Mouse (Mus musculus) cerebellum, postnatal 4 days (tissue): ENCODE measurements around the gene Rpl37.
"Not testable (repeated sequence)": the region's sequence is repeated elsewhere in the genome, so short reads cannot be mapped to it uniquely, and the experiment has no call there.

Experiments used
- DNase-seq, 2 experiments: peaks; one replicate each; pipeline ENCODE4 v3.0.0; 2022; ENCODE audit warnings: low spot score in 2 of 2, mixed read lengths in 1 of 2

Rpl37 gene

DNA sequence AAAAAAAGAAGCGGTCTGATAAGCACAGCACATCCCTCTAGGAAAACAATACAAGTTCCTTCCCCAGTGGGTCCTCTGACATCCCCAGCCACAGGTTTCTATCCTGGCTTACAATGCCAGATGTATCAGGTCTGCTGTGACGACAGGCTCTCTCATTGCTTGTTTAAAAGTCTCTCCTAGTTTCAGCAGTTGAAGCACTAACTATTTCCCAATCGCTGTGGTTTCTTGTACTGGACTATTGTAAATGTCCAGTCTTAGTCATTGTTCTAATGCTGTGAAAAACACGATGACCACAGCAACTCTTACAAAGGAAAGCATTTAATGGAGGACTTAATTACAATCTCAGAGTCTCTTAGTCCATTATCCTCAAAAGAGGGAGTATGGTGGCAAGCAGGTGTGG, 10.0 kb downstream of the Rpl37 start:
- no peak for DNase-seq

DNA sequence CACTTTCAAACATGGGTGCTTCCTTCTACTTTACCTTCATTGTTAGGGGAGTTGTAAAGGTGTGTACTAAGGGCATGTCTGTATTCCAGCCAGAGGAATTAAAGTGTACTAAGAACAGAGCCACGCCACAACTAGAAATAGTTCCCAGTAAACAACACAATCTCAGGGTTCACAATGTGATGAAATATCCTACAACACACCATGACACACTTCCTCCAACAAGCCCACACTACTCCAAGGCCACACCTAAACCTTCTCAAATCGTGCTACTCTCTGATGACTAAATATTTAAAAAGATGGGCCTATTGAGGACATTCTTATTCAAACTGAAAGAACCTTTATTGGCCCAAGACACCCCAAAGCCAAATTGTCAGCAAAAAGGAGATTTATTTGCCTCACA, 11.0 kb downstream of the Rpl37 start:
- DNase-seq: no peak

DNA sequence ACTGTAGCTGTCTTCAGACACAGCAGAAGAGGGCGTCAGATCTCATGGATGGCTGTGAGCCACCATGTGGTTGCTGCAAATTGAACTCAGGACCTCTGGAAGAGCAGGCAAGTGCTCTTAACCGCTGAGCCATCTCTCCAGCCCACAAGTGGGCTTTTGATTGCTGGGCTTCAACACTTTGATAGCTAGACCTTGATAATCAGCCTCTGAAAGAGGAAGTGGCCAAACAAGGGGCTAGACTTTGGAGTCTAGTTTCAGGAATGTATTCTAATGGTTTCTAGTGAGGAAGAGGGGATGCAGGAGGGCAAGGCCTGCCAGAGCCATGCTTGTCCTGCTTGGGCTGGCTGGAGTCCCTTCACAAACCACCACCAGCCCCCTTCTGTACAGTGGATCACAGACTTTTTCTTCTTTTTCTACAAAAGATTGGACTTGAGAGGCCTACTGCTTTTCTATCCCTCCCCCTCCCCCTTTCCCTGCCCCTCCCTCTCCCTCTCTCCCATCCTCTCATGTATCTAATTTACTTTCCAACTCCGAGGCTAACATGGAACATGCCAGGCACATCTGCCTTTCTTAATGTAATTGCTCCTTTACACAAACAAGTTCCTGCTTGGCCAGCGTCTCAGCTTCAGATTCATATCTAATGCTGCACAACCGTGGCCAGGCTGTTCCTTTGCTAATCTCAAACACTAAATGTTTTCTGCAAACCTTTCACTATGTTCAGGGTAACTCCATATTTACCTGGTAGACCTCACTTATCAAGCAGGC, 11.9 kb downstream of the Rpl37 start:
- DNase-seq: no peak

DNA sequence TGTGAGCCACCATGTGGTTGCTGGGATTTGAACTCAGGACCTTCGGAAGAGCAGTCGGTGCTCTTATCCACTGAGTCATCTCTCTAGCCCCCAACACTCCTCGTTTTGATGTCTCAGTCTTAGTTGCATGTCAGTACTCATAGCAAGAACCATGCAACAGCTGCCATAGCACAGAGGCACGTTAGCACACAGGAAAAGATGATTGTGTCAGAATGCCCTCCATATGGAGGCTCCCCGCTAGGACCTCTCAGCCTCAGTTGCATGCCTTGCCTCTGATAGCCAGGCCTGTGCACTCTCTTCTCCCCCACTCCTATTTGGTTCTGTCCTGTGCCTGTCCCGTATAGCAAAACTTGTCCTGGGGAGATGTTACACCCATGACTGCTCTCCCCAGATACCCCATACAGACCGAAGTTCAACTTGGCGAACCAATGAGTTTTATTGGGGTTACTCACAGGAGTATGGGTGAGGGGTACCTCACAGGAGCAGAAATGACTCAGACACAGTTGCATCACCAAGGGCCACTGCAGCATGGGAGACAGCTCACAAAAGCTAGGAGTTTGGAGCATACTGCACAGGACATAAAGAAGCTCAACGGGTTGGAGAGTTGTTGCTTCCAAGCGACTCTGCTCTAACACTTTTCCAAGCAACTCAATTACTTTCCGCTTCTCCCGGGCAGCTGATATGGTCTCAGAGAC, 12.8 kb downstream of the Rpl37 start:
- DNase-seq: no peak

DNA sequence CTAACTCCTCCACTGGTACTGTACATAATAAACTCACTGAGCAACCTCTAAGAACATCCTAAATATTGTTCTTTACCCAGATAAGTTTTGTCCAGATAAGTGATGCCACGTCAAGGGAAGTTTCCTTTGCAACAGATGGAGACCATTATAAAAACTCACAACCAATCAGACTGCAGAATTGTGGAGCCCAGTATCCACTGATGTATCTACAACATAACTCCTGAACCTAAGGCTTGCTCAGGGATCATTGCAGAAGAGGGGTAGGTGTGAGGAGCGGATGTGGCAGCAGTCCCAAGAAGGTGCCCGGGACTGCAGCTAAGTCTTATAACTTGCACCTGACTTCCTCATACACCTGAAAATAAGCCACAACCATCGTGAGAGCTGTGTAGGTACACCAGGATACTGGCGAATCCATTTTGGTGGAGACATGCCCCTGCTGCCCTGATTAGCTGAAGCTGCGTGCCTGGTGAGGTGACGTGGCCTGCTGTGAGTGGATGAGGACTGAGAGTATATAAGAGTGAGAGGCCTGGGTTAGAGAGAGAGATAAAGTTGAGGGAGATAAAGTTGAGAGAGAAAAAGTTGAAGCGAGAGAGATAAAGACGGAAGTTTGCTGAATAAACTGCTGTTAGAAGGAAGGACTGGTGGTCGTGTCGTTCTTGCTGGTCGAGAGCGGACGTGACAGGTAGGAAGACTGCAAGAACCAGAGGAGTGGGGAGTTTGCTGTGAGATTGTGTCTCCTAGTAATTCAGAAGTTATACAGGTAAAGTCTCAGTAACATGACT, 14.6 kb downstream of the Rpl37 start:
- not testable (repeated sequence) for DNase-seq

DNA sequence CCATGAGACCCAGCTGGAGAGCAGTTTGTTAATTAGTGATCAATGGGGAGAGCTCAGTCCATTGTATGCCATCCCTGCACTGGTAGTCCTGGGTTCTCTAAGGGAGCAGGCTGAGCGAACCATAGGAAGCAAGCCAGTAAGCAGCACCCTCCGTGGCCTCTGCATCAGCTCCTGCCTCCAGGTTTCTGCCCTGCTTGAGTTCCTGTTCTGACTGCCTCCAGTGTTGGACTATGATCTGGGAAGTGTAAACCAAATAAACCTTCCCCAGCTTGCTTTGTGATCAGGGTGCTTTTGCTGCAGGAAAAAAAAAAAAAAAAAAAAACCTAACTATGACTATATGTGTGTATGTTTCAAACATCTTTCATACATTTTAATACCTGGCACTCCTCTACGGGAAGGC, 16.9 kb downstream of the Rpl37 start:
- DNase-seq: no peak

DNA sequence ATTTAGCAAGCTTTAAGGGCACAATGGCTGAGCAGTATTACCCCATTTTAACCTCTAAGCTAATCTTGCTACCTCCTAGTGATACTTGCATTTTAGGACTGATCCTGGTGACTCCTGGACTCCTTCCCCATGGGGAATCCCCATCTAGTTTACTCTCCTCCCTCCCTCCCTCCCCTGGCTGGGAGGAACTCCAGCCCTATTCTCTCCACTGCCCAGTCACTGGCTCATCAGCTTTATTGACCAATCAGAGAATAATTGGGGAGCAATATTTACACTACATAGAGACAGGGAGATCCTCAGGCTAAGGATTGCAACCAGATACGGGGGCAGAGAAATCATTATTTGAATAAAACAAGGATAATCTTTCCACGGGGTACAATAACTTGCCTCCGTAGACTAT, 17.7 kb downstream of the Rpl37 start:
- DNase-seq: no peak

DNA sequence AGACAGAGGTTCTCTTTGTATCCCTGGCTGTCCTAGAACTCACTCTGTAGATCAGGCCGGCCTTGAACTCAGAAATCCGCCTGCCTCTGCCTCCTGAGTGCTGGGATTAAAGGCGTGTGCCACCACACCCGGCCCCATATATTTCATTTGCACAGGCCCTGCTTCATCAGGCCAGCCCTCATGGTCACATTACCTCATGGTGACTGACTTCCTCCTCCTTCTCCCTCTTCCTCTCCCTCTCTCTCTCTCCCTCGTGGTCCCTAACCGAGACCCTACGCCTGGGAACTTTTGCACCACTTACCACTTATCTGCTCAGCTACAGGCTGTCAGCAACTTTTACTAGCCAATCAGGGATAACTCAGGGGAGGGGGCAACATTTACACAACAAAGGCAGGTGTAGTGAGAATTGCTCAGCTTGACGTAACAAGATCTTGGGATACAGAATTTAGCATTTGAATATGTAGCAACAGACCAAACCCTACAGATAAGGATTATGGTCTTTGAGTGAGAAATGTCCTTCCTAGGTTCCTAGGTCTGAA, 18.6 kb downstream of the Rpl37 start:
- no peak for DNase-seq

DNA sequence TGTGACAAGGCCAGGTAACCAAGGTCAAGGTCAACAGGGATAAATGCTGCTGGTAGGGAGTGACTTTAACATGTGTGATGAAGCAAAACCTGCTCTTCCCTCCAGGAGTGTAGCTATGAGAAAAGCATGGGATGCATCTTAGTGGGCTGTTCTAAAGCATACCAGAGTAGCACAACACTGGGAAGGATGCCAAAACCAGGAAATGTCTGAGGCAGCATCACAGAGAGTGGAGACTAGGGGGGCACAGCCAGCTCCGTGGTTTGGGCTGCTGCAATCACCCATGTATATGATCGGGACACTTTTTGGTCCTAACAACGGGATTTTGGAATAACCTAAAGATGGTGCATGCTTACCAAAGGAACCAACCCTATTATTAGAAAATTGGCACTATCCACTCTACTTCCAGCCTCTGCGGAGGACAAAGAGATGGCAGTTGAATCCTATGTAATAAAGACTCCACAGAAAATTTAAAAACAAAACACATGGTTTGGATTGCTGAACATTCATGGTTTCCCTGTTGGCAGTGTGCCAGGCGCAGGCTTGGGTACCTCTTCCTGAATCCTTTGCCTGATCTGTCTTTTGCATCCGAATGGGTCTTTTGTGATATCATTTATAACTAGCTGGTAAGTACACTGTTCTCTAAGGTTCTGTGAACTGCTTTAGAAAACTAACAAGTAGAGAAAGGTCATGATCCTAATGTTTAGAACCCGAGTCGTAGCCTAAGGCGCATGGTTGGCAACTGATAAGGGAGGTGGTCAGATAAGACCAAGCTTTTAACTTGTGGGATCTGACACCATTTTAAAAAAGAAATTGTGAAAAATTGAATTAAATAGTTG, 21.8 kb downstream of the Rpl37 start:
- DNase-seq: no peak

DNA sequence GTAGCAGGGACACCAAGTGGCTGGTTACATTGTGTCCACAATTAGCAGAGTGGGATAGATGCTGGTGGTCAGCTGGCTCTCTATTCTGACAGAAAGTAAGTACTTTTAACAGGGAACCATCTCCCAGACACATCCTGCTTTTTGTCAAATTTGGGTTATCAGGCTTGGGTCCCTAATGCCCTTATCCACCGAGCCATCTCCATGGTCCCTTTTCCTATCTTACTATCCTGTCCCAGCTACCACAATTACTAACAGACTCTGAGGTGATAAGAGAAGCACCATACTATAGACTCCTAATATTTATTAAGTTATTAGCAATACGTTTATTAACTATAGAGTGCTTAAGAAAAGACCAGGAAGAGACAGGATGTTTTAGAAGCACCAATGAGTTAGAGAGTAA, 22.9 kb downstream of the Rpl37 start:
- DNase-seq: no peak

DNA sequence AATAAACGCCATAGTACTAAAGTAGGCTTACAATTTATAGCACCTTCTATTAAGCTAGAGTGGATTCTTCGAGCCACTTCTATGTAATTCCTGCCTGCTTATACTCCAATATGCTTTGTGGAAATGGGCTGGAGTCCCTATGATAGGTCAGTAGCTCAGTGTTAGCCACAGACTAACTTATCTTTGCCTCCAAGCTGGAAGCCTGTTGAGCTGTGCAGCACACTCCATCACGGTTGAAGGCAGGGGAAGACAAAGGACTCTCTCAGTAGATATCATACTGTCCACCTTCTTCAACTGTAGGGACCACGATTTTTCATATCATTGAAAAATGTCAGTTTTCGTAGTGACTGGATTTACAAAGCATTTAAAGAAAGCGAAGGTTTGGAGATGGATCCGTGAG, 23.4 kb downstream of the Rpl37 start:
- no peak for DNase-seq

DNA sequence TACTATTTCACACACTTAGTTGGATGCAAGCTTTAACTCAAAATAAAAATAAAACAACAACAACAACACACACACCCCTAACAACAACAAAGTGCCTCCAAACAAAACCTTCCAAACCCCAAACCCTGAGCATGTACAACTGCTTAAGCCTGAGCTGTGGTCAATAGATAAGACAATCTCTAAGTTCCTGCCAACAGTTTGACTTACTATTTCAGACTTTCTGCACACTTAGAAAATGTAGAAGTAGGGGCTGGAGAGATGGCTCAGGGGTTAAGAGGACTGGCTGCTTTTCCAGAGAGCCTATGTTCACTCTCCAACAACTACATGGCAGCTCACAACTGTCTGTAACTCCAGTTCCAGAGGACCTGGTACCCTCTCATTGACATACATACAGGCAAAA, 23.9 kb downstream of the Rpl37 start:
- DNase-seq: no peak

DNA sequence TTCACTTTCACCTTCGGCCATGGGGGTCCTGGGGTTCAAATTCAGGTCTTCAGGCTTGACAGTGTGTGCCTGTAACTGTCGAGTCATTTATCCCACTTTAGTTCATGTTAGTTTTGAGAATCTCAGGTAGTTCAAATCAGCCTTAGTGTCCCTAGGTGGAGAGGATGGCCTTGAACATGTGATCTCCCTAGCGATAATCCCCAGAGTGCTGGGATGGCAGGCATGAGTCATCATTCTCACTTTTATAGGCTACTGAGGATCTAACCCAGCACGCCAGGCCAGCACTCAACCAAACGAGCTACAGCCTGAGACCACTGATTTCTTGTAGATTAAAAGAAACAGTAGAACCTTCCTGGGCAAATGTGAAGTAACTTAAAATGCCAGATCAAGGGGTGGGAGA, 25.6 kb downstream of the Rpl37 start:
- no peak for DNase-seq

DNA sequence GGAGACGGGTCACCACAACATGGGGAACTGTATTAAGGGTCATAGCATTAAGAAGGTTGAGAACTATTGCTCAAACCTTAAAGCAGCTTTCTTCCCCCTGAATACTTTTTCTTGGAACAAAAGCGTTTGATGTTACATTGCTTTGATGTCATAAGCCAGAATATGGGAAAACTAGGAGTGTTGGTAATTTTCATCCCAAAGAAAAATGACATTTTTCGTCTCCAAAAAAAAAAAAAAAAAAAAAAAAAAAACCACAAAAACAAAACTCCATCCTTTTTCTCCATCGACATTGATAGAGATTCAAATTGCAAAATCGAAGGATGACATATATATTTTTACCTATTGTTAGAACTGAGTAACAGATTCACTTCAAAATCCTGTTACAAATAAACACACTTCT, 26.3 kb downstream of the Rpl37 start:
- no peak for DNase-seq

DNA sequence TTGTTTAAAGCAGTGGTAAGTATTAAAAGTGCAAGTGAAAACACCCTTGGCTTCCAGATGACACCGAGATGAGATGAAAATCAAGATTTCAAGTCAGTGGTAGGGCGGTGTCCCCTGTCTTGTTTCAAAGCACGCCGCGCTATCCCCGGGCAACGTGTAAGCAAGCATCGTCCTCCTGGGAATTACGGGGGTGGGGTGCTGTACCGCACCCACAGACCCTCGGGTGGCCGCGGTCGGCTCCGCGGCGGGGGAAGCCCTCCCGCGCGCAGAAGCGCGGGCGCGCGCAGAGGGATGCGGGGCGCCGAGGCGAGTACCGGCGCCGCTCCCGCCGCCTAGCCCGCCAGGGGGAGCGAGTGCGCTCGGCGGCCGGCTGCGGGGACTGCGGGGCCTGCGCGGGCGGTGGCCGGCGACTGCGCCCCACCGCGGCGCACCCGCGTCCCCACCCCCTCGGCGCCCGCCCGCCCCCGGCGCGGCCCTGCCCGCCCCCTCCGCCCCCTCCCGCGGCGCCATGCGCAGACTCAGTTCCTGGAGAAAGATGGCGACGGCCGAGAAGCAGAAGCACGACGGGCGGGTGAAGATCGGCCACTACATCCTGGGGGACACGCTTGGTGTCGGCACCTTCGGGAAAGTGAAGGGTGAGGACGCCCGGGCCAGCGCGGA, 27.0 kb downstream of the Rpl37 start, which contains the start of gene Prkaa1:
Gene Prkaa1 (plus strand): TSS at position 501 of the 660 bp plus-strand sequence.
- DNase-seq: peak; percentile 60 to 72

DNA sequence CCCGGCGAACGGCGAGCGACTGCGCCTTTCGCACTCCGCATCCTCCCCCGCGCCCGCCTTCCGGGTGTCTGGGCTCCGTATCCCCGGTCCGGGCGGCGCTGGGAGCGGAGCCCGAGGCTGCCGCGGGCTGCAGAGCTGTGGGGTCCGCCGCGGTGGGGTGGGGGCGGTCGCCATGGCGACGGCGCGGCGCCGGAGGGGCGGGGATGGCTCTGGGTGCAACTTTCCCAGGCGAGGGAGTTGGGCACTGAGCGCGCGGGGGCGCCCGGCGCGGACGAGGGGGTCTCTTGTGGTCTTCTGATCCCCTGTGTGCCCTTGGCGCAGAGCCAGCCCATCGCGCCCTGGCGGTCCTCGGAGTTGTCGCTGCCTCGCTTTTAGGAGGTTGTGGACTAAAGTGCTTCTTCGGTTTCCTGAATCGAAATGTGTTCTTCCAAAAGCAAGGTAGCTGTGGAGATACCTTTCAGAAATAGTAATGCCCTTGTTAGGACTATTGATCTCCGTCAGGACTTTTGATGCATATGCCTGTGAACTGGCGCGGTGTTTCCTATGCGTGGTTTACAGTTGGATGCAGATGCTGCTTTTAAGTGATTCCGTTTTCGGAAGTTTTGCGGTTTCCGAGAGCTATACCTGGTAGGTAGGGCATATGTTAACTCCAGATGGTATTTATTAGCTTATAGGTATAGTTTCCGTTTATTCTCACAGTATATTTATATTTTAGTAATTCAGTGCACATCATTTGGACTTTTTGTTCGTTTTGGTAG, 27.8 kb downstream of the Rpl37 start:
- peak; percentile 49 to 80 for DNase-seq

DNA sequence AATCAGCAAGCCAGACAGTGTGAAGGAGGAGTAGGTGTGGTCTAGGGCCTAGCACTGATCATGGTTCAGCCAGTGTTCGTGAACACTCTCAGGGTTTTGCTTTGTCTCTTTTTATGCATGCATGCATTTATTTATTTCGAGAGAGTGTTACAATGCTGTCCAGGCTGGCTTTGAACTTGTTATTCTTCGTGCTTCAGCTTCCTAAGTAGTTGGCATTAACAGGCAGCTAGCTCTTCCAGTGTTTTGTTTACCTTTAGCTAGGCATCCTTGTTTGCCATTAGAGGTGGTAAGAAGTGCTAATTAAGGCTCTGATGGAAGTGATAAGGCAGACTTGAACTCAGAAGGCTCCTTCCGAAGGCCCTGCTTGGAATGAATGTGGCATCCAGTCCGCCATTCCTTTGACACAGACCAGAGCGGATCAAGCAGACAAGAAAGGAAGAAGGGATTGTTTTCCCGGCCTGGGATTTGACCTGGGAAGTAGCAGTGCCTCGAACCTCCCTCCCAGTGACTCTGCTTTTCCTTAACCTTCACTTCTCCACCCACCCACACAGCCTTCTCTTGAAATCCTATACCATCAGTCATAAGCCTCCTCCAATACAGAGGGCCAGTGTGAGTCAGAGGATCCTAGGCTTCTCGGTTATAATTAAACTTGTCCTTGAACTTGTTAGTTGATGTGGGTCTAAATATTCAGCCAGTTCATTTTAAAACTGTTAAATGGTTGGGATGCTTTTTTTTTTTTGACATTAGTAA, 28.9 kb downstream of the Rpl37 start:
- no peak for DNase-seq

DNA sequence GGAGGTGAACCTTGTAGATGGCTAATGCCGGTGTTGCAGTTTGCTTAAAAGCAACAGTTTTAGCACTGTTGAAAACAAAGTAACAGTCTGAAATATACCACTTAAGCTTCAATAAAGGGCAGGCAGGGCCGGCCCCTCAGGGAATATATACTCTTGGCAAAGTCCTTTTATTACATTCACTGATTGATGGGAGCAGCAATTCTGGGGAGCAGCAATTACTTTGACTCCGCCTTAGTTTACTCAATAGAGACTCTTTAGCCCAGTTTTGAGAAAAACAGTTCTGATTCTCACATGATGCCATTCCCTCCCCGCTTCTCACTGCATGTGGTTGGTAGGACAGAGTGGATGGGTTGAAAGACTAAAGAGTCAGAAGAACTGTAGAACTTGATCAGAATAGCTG, 32.7 kb downstream of the Rpl37 start:
- no peak for DNase-seq

DNA sequence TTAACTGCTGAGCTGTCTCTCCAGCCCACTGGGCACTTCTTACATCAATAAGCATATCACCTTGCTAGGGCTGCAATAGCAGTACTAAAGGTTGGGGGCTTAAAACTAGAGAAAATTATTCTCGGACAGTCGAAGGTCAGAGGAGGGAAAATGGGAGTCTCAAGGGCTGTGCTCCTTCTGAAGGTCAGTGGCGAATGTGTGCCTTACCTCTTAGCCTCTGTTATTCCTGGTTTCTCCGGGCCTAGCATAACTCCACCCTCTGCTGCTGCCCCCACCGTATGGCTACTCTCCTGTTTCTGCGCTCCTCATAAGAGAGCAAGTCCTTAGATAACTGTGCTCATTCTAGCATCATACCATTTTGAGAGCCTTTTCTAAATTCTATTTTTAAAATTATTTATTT, 35.7 kb downstream of the Rpl37 start:
- no peak for DNase-seq
